Mouse (Mus musculus) myocyte (in vitro differentiated cells): ENCODE data around the gene Ccdc171.

Experiments
- POLR2AphosphoS2 ChIP-seq: IDR thresholded peaks from one replicate; pipeline ENCODE4 v1.6.1; 2011; ENCODE audit warnings: low read depth, control low read depth; ENCODE audit not compliant: insufficient read length
- TCF12 ChIP-seq: IDR thresholded peaks from one replicate; pipeline ENCODE4 v1.6.1; 2011; ENCODE audit warnings: mild to moderate bottlenecking, control low read depth; ENCODE audit not compliant: poor library complexity, insufficient read depth, severe bottlenecking
- TCF3 ChIP-seq: IDR thresholded peaks from one replicate; pipeline ENCODE4 v1.6.1; 2011; ENCODE audit warnings: low read depth, control low read depth; ENCODE audit not compliant: insufficient read length

GRCm38 (mm10) chr4:83794930-83795459 is 269.6 kb downstream of the Ccdc171 start:
- TF ChIP-seq POLR2AphosphoS2 = no peak
- TF ChIP-seq TCF12 = no peak
- TF ChIP-seq TCF3 = no peak
